ENCODE assay signal across 15 mouse cellular contexts in the genomic region with DNA sequence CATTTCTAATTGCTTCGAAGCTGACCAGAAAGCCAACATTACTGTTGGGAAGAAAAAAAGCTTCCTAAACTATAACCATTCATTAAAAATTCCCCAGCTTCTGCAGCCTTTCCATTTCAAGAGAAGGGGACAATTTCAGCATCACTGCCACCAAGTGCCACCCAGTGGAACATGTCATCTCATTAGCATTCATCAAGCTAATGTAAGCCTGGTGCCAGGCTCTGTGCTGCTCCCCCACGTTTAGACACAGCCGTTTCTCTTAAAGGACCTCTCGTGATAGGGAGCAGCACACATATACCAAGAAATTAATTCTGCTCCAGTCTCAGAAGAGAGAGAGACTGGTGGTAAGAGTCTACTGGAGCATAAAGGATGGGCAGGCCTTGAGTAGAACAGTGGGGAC.
"Had no signal": no experiment of that assay in that cellular context is flagged by ENCODE, and none has a peak within 500 bp of the region (broad histone marks: within the 10 kb centered on the region; RNA-seq: fewer than 3 reads in every experiment).

No protein-coding gene starts in this region.

- H3K9me3 ChIP-seq: limb, embryonic 15.5 days; liver, embryonic 12.5 days had no signal

- H3K36me3 ChIP-seq: limb, embryonic 15.5 days; liver, embryonic 12.5 days; neural tube, embryonic 15.5 days had no signal

- H3K4me3 ChIP-seq: limb, embryonic 15.5 days; liver, embryonic 12.5 days; myocyte; neural tube, embryonic 15.5 days had no signal

- H3K9ac ChIP-seq: limb, embryonic 15.5 days; liver, embryonic 12.5 days; lung, embryonic 14.5 days; neural tube, embryonic 15.5 days had no signal

- H3K4me2 ChIP-seq: limb, embryonic 15.5 days; liver, embryonic 12.5 days; lung, embryonic 14.5 days; neural tube, embryonic 15.5 days had no signal

- H3K27me3 ChIP-seq: limb, embryonic 15.5 days; liver, embryonic 12.5 days; neural tube, embryonic 15.5 days had no signal

- DNase-seq: kidney, adult 9 months; kidney, postnatal 36 days; layer of hippocampus, postnatal 36 days; lung, embryonic 14.5 days; lung, postnatal 10 days; lung, postnatal 4 days; right cerebral cortex, adult 18-20 months; right cerebral cortex, postnatal 25 days; thymus, postnatal 4 days had no signal

- H3K27ac ChIP-seq: kidney, postnatal 0 days; limb, embryonic 15.5 days; liver, embryonic 12.5 days; neural tube, embryonic 15.5 days; stomach, postnatal 0 days had no signal

- H3K4me1 ChIP-seq: limb, embryonic 15.5 days; liver, embryonic 12.5 days; neural tube, embryonic 15.5 days had no signal
